Mouse (Mus musculus) liver, embryonic 14.5 days (tissue): ENCODE results near the gene Otop3. TPM values are rescaled to one million over a fixed set of nuclear protein-coding genes. Genes with fewer than 3 reads are reported as not detected.
A peak's percentile ranks its signal among the peaks of the same experiment; 100 is the strongest.

Source experiments
- ATAC-seq: fragments of 200-750 bp; cut with Nextera tagmentation; 2 replicates; pipeline ENCODE4 v1.8.0; 2017; ENCODE audit warnings: moderate number of reproducible peaks, mild to moderate bottlenecking, moderate library complexity; ENCODE audit not compliant: insufficient read depth
- DNase-seq, 3 experiments: peaks; one replicate each; pipeline ENCODE4 v3.0.0-alpha.2; 2012 to 2013; ENCODE audit warnings: low read depth in 3 of 3, low spot score in 3 of 3
- H3K27ac ChIP-seq: fragments of 300-500 bp; sonication (generic); 2 replicates; pipeline ENCODE4 v1.5.1; 2014; ENCODE audit warnings: moderate library complexity, mild to moderate bottlenecking, control low read depth, inconsistent platforms
- H3K27me3 ChIP-seq: fragments of 300-500 bp; sonication (generic); 2 replicates; pipeline ENCODE4 v1.6.1; 2014; ENCODE audit warnings: mild to moderate bottlenecking, low read length, moderate library complexity; ENCODE audit not compliant: control insufficient read depth, insufficient read depth
- H3K36me3 ChIP-seq: fragments of 300-500 bp; sonication (generic); replicated peaks from 2 replicates; pipeline ENCODE4 v1.6.1; 2014; ENCODE audit warnings: low read depth; ENCODE audit not compliant: control insufficient read depth, insufficient read depth
- H3K4me1 ChIP-seq, 2 experiments: fragments of 200-500 bp in 1 of 2; fragments of 300-500 bp in 1 of 2; sonication (generic) in 1 of 2; replicated peaks; 2 replicates each; pipeline ENCODE4 v1.6.1; 2012 to 2014; ENCODE audit warnings: antibody characterized with exemption in 1 of 2, inconsistent platforms in 1 of 2, low read length in 1 of 2; ENCODE audit not compliant: control insufficient read depth in 2 of 2, insufficient read depth in 2 of 2
- H3K4me2 ChIP-seq: fragments of 300-500 bp; sonication (generic); 2 replicates; pipeline ENCODE4 v1.6.1; 2014; ENCODE audit warnings: low read depth, mild to moderate bottlenecking, control low read depth, moderate library complexity
- H3K4me3 ChIP-seq, 2 experiments: fragments of 200-500 bp in 1 of 2; fragments of 300-500 bp in 1 of 2; sonication (generic) in 1 of 2; 2 replicates each; pipeline ENCODE4 v1.5.1; 2012 to 2014; ENCODE audit warnings: low read depth in 2 of 2, low read length in 2 of 2, mild to moderate bottlenecking in 2 of 2, control low read depth in 1 of 2, inconsistent platforms in 1 of 2, moderate library complexity in 1 of 2; ENCODE audit not compliant: insufficient read depth in 1 of 2
- H3K9ac ChIP-seq: fragments of 300-500 bp; sonication (generic); replicated peaks from 2 replicates; pipeline ENCODE4 v1.6.1; 2014; ENCODE audit warnings: mild to moderate bottlenecking, control low read depth, moderate library complexity
- H3K9me3 ChIP-seq: fragments of 300-500 bp; sonication (generic); 2 replicates; pipeline ENCODE4 v1.6.1; 2016; ENCODE audit warnings: low read length, mixed read lengths; ENCODE audit not compliant: control insufficient read depth
- CTCF ChIP-seq: IDR thresholded peaks from 2 replicates; pipeline ENCODE4 v1.5.1; 2016; ENCODE audit warnings: antibody characterized with exemption, low read depth, control low read depth
- EP300 ChIP-seq: IDR thresholded peaks from 2 replicates; pipeline ENCODE4 v1.6.1; 2016; ENCODE audit warnings: antibody characterized with exemption, low read depth
- WGBS: fragments of 180-500 bp; shearing (Covaris S2); extraction: QIAGEN DNeasy Blood & Tissue Kit; methylation state at CpG from one replicate; pipeline ENCODE4 v1.1.7; 2014; ENCODE audit not compliant: insufficient replicate concordance; 5-methylcytosine and 5-hydroxymethylcytosine counted together
- polyA plus RNA-seq, 2 experiments: library from polyadenylated mRNA; depleted of rRNA in 1 of 2; stranded (reverse) in 1 of 2; unstranded in 1 of 2; fragments of >200 nt; fragmentation: Nextera tagmentation in 1 of 2; extraction: Ambion mirVana in 1 of 2; gene quantifications; 2 replicates each; pipeline versions ENCODE4 v1.2.1 to v1.2.3; 2012 to 2014

Otop3 gene
- polyA plus RNA-seq, 2 experiments = not detected

GRCm38 (mm10) chr11:115359726-115360125 is 25.2 kb downstream of the Otop3 start:
- Histone ChIP-seq H3K27ac (no peak overlapping the region), H3K4me2 (no peak overlapping the region), H3K9ac (no peak overlapping the region), H3K27me3 (no peaks in the 10 kb centered on the region), H3K36me3 (no peaks in the 10 kb centered on the region), H3K9me3 (no peaks in the 10 kb centered on the region), H3K4me3 (no peak overlapping the region), H3K4me1 (no peaks in the 10 kb centered on the region)
- DNase-seq = no peak
- WGBS = 48% methylated on average over 6 of the region's 6 CpGs
- TF ChIP-seq EP300 (no peak), CTCF (peak; percentile 28; the same call in 1 of the 2 replicates)
- no peak for ATAC-seq

GRCm38 (mm10) chr11:115364136-115364535 is 29.6 kb downstream of the Otop3 start:
- DNase-seq = no peak
- H3K4me3 ChIP-seq = no peak overlapping the region
- no peak for TF ChIP-seq CTCF
- TF ChIP-seq EP300 = no peak
- no peaks in the 10 kb centered on the region for H3K9me3 ChIP-seq
- H3K4me1 ChIP-seq = peaks cover 0 to 2% of the 10 kb centered on the region in 2 experiments; a peak in 1 of 4 replicates
- H3K4me2 ChIP-seq = no peak overlapping the region
- H3K27me3 ChIP-seq = peaks cover 26% of the 10 kb centered on the region
- no peak overlapping the region for H3K27ac ChIP-seq
- H3K9ac ChIP-seq = no peak overlapping the region
- WGBS = 67% methylated on average over 3 of the region's 3 CpGs
- no peak for ATAC-seq
- H3K36me3 ChIP-seq = no peaks in the 10 kb centered on the region

GRCm38 (mm10) chr11:115366039-115366705 is 31.6 kb downstream of the Otop3 start:
- no peak for ATAC-seq
- DNase-seq = no peak
- H3K4me2 ChIP-seq = no peak overlapping the region
- peaks cover 29% of the 10 kb centered on the region for H3K27me3 ChIP-seq
- whole genome bisulfite sequencing = 12% methylated on average over 7 of the region's 7 CpGs
- no peaks in the 10 kb centered on the region for H3K9me3 ChIP-seq
- no peak overlapping the region for H3K9ac ChIP-seq
- H3K27ac ChIP-seq = no peak overlapping the region
- peaks cover 0 to 2% of the 10 kb centered on the region in 2 experiments; a peak in 1 of 4 replicates for H3K4me1 ChIP-seq
- H3K36me3 ChIP-seq = no peaks in the 10 kb centered on the region
- TF ChIP-seq CTCF = no peak
- no peak for TF ChIP-seq EP300
- H3K4me3 ChIP-seq = no peak overlapping the region

GRCm38 (mm10) chr11:115366706-115367394 is 32.3 kb downstream of the Otop3 start:
- 5% methylated on average over 28 of the region's 28 CpGs for WGBS
- ATAC-seq (no peak), DNase-seq (no peak)
- Histone ChIP-seq H3K36me3 (no peaks in the 10 kb centered on the region), H3K4me3 (peak overlapping the region in 1 of 2 experiments; percentile 11; a peak in 1 of 4 replicates), H3K4me1 (peaks cover 0 to 2% of the 10 kb centered on the region in 2 experiments; a peak in 1 of 4 replicates), H3K27me3 (peaks cover 29% of the 10 kb centered on the region), H3K4me2 (peak overlapping the region; percentile 52), H3K9ac (no peak overlapping the region), H3K27ac (no peak overlapping the region), H3K9me3 (no peaks in the 10 kb centered on the region)
- TF ChIP-seq EP300 (no peak), CTCF (no peak)

GRCm38 (mm10) chr11:115367395-115367944 is 32.9 kb downstream of the Otop3 start, which contains the start of gene Hid1:
TSS of gene Hid1 (minus strand) at chr11:115367756.
- Histone ChIP-seq H3K4me3 (peak within 1 kb of the TSS; percentile 11 to 43; a peak in 2 of 4 replicates), H3K27me3 (peaks cover 29% of the 10 kb centered on the region), H3K4me2 (peak within 1 kb of the TSS; percentile 52), H3K27ac (no peak within 1 kb of the TSS), H3K4me1 (peaks cover 0 to 2% of the 10 kb centered on the region in 2 experiments; a peak in 1 of 4 replicates), H3K9me3 (no peaks in the 10 kb centered on the region), H3K36me3 (no peaks in the 10 kb centered on the region), H3K9ac (no peak within 1 kb of the TSS)
- DNase-seq (peak; percentile 25 to 48 (median 36)), ATAC-seq (0 out of 2 replicates have a peak, but pooled peaks have one; percentile 43)
- TF ChIP-seq CTCF (no peak), EP300 (no peak)
- under 1% methylated on average over 39 of the region's 39 CpGs for WGBS
